Mouse (Mus musculus) layer of hippocampus, adult 18-20 months (tissue): ENCODE measurements around the gene Ttll12. TPM values are rescaled to one million over a fixed set of nuclear protein-coding genes. Genes with fewer than 3 reads are reported as not detected.

Experiments
- DNase-seq, 2 experiments: peaks; one replicate each; pipeline ENCODE4 v3.0.0; 2022; ENCODE audit warnings: low spot score in 2 of 2
- total RNA-seq, 2 experiments: library from RNA; stranded (reverse); gene quantifications; 2 replicates each; pipeline ENCODE4 v1.2.3; 2021

Gene Ttll12
- total RNA-seq, 2 experiments from 2014 or later: 11.7 to 12.1 TPM

DNA sequence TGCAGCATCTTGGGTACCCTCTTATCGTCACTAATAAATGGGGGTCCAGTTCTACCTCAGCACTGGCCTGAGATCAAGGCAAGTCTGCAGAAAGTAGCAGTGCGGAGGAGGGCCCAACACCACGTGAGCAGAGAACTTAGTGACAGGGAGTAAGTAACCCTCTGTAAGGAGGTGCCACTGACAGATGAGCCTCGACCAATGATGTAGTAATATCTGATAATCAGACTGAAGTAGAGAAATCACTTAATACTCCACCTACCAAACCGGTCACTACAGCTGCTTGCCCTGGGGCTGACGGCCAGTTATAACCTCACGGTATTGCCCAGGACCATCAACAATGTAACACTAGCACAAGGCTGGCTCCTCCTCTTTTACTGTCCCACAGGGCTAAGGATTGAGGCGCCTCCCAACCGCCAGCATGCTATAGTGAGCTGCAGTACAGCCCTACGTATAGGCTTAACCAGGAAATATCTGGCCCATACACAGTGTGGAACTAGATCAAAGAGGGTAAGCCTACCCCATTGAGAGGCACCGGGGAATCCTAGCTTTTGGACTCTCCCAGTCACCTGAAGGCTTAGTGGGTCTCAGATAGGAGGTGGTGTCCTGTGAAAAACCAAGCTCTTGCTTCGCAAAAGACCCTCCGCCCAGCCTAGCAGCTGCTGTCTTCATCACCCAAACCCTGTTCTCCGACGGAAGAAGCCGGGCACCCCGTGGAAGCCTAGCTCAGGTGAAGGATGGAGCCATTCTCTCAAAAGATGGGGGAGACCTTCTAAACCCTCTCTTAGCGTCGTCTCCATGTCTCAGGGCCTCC, 1.1 kb downstream of the Ttll12 start:
- no peak for DNase-seq

GRCm38 (mm10) chr15:83593189-83593585, 1.8 kb downstream of the Ttll12 start:
- DNase-seq: no peak

DNA sequence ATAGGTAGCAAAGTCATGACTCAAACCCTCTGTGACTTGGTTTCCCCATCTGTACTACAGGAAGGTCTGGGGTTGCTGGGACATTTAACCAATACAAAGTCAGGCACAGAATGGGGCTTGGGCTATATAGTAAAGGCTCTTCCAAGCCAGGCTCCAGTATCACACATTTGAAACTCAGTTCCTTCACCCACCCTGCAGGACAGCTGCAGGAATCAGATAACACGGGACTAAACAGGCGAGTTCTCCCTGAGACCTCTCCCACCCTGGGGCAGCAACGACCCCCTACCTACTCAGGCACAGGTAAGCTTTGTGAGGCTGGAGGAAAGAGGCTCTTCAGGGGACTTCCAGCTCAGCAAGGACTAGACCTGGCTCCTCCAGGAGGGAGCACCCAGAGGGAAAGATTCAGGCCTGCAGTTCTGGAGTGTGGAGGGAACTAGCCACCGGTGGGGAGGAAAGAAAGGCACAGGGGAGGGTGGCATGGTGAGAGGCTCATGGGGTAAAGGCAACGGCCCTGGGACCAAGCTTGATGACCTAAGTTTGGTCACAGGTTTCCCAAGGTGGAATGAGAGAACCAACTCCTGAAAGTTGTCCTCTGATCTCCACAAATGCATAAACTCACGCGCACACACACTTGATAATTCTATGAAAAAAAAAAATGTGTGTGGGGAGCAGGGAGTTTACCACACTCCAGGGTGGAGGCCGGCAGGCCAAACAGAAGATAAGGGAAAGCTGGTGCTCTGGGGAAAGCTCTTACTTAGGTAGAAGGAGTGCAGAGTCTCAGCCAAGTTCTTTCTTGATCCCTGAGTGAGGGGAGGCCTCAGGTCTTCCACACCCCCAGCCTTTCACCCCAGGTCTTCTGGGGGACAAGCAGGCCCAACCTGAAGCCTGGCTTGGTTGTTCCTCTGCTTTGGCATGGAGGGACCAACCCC, 2.4 kb downstream of the Ttll12 start:
- DNase-seq: no peak

GRCm38 (mm10) chr15:83591758-83592157, 3.2 kb downstream of the Ttll12 start:
- no peak for DNase-seq

DNA sequence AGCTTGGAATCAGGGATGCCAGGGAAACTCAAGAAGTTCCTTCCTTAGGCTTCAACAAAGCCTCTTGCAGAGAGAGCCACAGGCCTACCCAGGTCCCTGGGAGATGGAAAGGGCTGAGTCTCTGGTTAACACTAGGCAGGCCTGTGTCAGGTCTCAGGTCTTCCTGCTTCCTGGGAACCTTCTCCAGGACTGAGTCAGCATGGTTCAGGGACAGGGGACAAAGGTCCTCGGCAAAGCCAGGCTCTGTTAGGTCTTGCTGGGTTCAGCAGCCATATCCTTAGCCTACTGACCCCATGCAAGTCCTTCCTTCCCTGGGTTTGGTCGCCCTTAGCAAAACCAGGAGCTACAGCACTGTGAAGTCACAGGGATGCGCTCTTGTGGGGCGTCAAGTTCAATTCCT, 4.1 kb downstream of the Ttll12 start:
- no peak for DNase-seq

DNA sequence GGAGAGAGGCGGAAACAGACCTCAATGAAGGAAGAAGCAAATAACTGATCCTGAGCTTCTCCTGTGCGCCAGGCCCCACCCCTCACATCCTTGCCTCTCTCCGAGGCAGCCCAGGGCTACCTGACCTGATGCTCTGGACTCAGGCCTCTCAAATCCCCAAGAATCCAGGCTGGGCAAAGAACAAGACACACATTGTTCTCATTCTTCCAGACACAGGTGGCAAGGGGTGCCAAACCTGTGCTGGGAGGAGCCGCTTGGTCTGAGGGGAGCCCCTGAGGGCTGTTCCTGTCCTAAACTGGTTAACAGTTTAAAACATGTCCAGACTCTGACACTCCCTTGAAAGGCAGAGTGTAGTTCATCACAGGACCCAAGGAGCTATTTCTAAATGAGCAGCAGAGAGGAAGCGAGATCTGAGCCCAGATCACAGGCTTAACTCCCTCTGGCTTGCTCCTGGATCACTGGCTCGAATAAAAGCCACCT, 10.2 kb downstream of the Ttll12 start:
- DNase-seq: no peak

GRCm38 (mm10) chr15:83583419-83584156, 11.4 kb downstream of the Ttll12 start:
- no peak for DNase-seq

- DNase-seq: no peak
Observed at GRCm38 (mm10) chr15:83582931-83583330, 12.0 kb downstream of the Ttll12 start.

GRCm38 (mm10) chr15:83576651-83577050, 18.3 kb downstream of the Ttll12 start:
- DNase-seq: no peak

DNA sequence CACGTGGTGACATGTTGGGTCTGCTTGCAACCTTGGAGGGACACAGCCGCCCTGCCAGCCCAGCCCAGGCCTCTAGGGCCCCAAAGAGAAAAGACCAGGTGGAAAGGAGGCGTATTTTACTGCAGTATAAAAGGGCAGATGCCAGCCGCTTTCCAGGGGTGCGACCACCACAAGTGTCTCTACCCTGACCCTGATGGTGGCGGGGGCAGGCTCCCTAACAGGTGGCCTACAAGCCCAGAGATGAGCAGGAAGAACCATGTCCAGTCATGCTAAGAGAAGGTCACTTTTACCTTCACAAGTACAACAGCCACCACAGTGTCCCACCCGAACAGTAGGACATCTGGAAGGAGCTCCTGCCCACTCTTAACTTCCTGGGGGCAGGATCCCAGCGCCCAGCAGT, 19.4 kb downstream of the Ttll12 start:
- no peak for DNase-seq

- DNase-seq: no peak
Observed at GRCm38 (mm10) chr15:83574731-83575351, 20.1 kb downstream of the Ttll12 start.

GRCm38 (mm10) chr15:83573606-83574005, 21.4 kb downstream of the Ttll12 start:
- DNase-seq: no peak

DNA sequence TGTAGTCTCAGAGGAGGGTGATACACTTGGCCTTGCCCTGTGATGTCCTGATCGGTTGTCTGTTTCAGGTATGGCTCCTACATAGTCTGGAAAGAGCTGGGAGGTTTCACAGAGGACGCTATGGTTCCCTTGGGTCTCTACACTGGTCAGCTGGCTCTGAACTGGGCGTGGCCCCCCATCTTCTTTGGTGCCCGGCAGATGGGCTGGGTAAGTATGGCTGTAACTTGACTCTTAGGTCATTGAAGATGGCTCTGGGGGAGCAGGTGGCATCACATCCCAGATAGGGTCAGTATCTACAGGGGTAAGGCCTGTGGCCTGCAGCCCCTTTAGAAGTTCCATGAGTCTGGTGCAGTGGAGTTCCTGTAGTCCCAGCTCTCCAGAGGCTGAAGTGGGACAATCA, 22.8 kb downstream of the Ttll12 start:
- DNase-seq: no peak

DNA sequence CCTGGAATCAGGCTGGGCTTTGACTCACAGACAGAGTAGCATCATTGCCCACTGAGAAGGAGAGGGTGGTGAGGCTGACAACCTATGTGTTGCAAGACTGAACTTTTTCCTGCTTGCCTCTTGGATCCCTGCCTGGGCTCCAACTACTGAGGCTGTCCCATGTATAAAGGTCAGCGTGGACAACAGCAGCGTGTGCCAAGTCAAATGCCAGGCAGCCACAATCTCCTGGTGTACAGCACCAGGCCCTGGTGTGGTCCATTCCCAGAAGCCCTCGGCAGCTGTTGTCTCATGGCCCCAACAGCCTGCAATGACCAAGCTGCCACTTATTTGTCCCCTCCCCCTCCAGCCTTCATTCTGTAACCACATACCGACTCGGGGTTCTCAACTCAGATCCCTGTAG, 23.3 kb downstream of the Ttll12 start:
- DNase-seq: no peak

- DNase-seq: no peak
Observed at GRCm38 (mm10) chr15:83570641-83571040, 24.3 kb downstream of the Ttll12 start.

- no peak for DNase-seq
Observed at GRCm38 (mm10) chr15:83569682-83570081, 25.3 kb downstream of the Ttll12 start.

GRCm38 (mm10) chr15:83568544-83568943, 26.4 kb downstream of the Ttll12 start:
- DNase-seq: no peak

DNA sequence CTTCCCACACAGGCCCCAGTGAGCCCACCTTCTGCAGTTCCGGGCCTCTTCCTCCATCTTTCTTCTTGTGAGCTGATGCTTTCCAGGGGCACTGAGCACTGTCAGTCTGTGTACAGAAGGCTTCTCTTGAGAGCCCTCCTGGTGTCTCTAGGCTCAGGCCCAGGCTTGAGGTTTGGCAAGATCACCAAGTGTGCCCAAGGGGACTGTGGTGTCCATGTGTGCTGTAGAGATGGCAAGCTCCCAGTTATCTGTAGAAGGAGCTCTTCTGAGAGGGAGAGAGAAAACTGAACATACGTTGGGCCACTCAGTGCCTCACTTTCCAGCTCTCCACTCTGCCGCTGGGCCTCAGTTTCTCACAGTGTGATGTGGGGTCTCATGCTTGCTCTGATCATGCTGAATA, 27.2 kb downstream of the Ttll12 start:
- DNase-seq: no peak

- no peak for DNase-seq
Observed at GRCm38 (mm10) chr15:83566006-83566405, 29.0 kb downstream of the Ttll12 start.

DNA sequence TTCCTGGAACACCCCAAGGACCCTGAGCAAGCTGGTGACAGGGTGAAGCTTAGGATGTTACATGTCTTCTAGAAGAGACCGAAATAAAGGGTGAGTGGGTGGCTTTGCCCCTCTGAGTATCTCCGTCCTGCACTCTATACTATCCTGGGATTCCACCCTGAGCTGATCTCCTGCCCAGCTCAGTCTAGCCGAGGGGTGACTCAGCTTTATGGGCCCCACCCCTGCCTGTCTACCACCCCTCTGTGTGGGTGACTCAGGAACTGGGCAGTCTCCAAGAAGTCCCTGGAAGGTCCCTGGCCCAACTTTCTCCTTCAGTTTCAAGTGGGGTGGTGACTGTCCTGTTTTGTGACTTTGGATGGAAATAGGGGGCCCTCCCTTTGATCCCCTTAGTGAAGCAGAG, 29.5 kb downstream of the Ttll12 start:
- DNase-seq: no peak
